Mouse (Mus musculus) layer of hippocampus, adult 11-12 months (tissue): ENCODE measurements around the gene Olfr922.

Experiments used
- DNase-seq: peaks from one replicate; pipeline ENCODE4 v3.0.0; 2022; ENCODE audit warnings: low spot score

Olfr922 gene

DNA sequence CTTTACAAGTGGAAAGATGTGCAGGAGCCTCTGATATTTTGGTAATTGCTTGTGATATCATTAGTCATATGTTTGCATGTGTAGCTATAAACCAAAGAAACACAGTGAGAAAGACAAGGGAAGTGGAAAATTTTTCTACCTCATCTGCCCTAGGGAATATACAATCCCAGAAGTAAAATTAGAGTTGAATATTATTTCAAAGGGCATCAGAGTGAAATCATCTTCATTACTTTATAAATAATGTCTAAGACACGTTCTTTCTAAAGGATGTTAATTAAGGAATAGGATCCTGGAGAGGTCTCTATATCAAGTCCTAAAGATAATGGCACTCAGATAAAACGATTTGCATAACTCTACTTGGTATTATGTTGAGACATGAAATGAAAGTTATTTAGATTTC, at the start of gene Olfr922:
TSS of gene Olfr922 (plus strand) at position 301 of the 400 bp plus-strand sequence.
- DNase-seq: no peak

DNA sequence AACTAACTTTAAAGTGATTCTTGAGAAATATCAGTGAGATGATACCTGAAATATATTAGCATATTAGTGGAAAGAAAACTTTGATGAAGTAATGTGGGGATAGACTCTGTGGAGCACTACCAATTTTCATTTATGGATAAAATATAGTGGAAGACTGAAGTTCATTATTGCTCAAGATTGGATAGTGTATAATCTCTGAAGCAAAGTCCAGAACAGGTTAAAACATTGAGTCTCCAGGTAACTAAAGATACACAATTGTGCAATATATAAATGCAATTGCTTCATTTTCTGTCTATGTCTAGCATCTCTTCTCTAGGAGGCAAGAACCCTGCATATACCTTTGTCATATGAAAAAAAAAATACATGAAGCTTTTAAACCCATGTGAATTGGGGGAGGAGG, 41.6 kb upstream of the Olfr922 start, which contains the start of gene Olfr921:
TSS of gene Olfr921 (plus strand) at position 301 of the 400 bp plus-strand sequence.
- no peak for DNase-seq

- DNase-seq: no peak
Measured at GRCm38 (mm10) chr9:38792689-38793088, 21.7 kb upstream of the Olfr922 start.

DNA sequence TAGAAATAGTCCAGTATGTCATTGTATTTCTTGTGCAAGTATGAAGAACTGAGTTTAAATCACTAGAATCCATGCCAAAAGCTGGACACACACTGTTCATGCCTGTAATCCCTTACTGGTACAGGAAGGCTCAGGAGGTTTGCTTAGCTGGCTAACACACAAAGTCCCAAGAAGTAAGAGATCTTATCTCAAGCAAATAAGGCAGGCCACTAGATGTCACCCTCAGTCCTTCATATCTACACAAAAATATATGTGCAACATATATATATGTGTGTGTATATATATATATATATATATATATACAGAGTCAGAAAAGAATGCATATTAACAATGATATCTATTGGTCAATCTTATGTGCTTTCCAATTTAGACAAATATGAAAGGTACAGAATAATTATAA, 8.7 kb upstream of the Olfr922 start:
- peak; percentile 4 for DNase-seq

DNA sequence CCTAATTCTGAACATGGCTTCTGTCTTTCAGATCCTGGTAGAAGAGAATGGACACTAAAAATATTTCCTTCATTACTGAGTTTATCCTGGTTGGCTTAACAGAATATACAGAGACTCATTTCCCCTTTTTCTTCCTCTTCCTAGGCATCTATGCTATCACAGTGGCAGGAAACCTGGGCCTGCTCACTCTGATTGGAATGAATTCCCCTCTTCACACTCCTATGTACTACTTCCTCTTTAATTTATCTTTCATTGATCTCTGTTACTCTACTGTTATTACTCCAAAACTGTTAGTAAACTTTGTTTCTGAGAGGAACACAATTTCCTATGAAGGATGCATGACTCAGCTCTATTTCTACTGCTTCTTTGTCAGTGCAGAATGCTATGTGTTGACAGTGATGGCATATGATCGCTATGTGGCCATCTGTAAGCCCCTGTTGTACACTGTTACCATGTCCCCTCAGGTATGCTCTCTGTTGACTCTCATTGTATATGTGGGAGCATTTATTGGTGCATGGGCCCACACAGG, 1.1 kb downstream of the Olfr922 start:
- DNase-seq: no peak

DNA sequence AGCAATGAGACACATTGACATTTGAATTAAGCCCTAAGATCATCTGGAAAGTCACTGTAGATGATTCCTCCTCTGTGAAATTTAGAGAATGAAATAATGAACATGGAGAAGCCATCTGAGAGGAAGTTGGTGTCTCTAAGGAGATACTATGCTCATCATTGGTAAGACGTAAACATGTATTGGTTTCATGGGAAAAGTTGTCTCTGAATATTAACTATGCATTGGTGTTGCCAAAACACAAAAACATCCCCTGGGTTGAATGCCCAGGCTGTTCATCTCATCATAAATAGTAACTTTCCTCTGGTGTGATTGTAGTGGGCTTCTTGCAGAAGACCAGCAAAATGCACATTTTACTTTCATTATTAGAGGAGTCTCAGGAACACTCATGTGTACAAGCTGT, 11.8 kb downstream of the Olfr922 start, which contains the start of gene Olfr923:
TSS of gene Olfr923 (plus strand) at position 301 of the 400 bp plus-strand sequence.
- no peak for DNase-seq

GRCm38 (mm10) chr9:38833027-38833426, 18.6 kb downstream of the Olfr922 start:
- no peak for DNase-seq

DNA sequence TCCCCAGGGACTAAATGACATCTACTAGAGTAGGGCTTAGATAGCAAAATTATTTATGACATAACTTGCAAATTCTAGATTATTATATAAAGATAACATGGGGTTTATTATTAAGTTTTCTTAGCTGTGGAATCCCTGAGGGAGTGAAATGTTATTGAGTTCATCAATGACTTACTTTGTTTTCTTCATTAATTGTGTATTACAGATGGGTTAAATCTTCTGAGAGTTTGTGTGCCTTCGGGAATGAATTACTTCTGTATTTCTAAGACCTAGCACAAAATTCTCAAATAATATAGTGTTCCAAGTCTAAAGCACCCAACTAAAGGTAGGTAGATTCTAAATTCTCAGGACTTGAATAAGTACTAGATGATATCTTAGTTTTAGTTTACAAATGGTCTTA, 29.7 kb downstream of the Olfr922 start, which contains the start of gene Olfr924:
TSS of gene Olfr924 (plus strand) at position 301 of the 400 bp plus-strand sequence.
- DNase-seq: no peak

DNA sequence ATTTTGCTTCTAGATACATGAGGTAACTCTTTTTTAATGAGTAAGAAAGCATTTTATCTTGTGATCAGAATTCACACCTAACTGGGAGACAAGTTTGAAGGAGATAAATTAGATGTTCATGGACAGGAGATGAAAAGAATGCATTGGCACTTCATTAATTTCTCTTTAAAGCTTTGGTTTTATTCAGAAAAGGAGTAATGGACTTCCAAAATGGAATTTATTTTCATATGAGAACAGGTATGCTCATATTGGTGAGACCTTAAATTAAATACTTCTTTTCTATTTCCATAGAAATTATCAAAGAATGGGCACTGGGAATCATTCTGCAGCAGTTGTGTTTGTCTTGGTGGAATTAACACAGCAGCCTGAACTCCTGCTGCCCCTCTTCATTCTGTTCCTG, 40.3 kb downstream of the Olfr922 start, which contains the start of gene Olfr26:
TSS of gene Olfr26 (plus strand) at position 301 of the 400 bp plus-strand sequence.
- DNase-seq: no peak
